Mouse (Mus musculus): Measurements from ENCODE around the gene Xpo4.
"Not testable (repeated sequence)": the region's sequence is repeated elsewhere in the genome, so short reads cannot be mapped to it uniquely, and the experiment has no call there.

Xpo4 gene

DNA sequence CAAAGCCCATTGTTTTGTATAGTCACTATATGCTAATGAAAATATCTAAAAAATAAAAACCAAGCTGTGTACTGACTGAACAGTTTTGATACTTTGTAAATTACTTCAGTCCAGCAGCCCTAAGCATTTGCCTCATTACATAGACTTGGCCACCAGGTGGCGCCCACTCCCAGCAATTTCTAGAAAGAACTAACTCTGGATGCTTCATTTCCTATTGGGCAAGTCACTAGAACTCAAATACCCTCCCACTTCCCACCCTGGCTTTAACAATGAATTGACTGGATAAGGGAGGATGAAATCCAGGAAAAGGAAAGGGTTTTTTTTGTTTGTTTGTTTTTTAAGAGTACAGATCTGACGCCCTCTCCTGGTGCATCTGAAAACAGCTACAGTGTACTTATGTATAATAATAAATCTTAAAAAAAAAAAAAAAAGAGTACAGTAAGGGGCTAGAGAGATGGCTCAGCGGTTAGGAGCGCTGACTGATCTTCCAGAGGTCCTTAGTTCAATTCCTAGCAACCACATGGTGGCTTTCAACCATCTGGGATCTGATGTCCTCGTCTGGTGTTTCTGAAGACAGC lies 14.8 kb upstream of the Xpo4 start:
- peak; percentile 72 to 77 for DNase-seq

DNA sequence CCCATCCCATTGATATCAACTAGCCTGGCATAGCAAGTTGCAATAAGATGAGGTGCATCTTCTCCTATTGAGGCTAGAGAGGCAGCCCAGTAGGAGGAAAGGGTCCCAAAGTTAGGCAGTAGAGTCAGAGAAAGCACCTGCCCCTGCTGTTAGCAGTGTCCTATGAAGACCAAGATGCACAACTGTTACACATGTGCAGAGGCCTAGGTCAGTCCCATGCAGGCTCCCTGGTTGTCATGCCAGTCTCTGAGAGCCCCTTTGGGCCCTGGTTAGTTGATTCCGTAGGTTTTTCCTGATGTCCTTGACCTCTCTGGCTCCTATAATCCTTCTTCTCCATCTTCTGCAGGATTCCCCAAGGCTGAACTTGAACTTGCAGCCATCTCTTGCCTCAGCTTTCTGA lies 14.3 kb upstream of the Xpo4 start:
- no peak for DNase-seq

DNA sequence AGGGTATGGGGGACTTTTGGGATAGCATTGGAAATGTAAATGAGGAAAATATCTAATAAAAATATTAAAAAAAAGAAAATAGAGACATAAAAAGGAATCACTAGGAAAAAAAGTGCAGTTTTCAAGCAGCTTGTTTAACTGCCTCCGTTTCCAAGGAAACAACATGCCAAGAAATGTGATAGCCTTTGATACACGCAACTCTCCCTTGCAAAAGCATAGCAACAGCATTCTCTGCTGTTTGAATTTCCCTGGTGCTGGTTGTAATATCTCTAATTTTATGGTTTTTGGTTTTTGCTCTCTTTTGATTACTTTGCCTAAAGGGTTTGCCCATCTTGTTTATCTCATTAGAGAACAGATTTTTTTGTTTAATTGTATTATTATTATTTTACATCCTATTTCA lies 10.3 kb upstream of the Xpo4 start:
- DNase-seq: no peak

DNA sequence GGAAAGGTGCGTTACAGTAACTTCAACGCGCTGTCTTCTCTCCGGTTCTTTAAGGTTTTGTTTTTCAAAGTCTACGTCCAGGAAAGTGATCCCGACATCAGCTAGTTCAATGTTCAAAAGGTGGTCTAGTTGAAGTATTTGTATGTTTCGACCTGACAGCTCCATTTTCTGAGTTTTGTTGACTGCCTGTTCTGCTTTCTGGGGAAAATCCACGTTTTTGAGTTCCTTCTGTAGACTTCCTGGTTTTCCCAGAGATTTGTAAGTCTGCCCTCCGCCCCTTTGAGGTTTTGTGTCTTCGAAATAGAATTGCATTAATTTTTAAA lies 359 bp upstream of the Xpo4 start:
- DNase-seq: no peak

DNA sequence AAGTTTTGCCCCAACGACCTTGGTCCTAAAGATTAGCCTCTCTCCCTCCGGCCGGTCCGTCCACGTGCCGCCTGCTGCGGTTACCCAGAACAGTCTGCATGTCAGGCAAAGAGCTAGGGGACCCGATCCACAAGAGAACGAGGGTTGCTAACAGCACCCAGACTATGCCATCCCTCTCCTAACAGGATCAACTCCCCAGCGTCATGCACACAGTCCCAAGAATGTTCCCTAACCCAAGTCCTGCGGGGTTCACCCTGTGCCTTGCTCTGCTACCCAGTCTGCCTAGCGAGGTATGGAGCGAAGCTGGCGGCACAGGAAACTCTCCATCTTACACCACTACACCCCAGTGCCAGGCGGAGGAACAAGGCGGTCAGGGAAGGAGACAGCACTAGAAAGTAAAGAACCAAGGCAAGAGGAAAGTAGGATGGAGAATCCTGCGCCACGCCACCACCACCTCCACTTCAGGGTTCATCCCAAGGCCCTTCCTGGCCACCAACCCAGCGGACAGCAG lies 864 bp downstream of the Xpo4 start:
- DNase-seq: no peak

DNA sequence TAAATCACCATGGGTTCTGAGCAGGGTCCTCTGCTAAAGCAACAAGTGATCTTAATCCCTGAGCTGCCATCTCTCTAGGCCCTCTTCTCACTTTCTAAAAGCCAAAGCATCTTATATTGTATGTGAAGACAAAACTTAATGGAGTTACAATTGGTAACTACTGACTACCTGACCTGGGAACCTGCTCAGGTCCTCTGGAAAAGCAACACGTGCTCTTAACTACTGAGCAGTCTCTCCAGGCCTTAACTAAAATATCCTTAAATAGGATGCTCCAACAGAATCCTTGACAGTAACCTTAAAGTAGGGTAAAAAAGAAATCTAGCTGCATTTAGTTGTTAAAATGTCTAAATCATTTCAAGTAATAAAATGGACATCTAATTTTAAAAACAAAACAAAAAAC lies 1.6 kb downstream of the Xpo4 start:
- no peak for DNase-seq

DNA sequence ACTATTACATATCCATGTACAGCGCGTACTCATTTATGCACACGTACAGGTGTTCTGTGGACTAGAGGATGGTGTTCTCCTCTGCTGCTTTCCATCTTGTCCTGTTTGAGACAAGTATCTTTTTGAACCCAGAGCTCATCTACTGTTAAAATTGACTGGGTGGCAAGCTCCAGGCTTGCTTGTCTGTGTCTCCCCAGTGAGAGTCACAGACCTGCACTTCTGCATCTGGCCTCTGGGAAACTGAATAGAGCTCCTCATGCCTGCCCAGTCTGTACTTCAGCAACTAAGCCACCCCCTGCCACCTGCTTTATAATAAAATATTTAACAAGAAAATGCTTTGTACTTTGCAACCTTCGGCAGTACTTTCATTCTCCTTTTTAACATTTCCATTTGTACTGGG lies 6.9 kb downstream of the Xpo4 start:
- no peak for DNase-seq

DNA sequence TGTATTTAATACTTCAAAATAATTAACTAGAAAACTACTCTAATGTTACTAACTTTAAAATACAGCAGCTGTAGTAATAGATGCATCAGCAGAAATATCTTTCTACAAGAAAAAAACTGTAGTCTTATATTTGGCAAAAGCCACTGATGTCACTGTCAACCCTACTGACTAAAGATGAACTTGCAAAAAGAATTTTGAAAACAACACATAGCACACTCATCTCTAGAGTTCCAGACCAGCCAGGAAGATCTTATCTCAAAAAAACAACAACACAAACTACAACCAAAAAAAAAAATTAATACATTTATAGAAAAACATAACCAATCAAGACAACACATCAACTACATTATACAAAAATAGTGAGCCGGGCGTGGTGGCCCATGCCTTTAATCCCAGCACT lies 7.7 kb downstream of the Xpo4 start:
- DNase-seq: no peak

DNA sequence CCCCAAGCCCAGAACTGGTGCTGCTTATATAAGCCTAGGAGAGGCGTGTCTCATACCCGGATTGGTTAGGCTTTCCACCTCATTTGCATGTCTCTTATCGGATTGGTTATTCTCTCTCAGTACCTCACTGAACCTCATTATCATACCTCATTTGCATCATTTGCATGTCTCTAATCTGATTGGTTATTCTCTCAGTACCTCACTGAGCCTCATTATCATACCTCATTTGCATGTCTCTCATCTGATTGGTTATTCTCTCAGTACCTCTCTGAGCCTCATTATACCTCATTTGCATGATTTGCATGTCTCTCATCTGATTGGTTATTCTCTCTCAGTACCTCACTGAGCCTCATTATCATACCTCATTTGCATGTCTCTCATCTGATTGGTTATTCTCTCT lies 8.7 kb downstream of the Xpo4 start:
- not testable (repeated sequence) for DNase-seq

DNA sequence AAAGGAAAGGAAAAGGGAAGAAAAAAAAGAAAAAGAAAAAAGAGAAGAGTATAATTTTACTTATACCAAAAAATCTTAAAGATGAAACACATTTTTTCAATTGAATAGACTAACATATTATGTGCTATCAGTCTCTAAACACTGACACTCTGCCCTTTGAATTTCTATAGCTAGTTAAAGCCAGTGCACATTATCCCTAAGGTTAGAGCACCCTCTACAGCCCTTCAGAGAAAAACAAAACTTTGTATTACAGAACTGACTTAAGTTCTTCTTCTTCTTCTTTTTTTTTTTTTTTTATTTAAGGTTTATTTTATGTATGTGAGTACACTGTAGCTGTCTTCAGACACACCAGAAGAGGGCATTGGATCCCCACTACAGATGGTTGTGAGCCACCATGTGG lies 15.7 kb downstream of the Xpo4 start:
- DNase-seq: no peak

DNA sequence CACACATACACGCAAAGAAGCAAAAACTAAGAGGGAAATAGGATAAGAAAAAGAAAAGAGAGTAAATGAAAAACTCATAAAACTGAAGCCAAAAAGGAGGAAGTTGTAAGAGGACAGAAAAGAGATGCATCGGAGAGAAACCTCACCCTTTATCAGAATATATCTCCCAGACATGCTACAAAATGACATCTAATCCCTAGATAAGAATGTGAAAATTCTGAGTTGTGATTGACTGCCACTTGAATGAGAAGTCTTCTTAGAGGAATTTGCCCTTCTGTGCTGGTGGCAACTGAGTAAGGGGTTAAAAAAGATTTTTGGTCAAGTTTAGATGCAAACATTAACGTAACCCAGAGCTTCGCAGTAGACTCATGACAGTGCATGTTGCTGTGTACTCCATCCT lies 19.1 kb downstream of the Xpo4 start:
- no peak for DNase-seq

DNA sequence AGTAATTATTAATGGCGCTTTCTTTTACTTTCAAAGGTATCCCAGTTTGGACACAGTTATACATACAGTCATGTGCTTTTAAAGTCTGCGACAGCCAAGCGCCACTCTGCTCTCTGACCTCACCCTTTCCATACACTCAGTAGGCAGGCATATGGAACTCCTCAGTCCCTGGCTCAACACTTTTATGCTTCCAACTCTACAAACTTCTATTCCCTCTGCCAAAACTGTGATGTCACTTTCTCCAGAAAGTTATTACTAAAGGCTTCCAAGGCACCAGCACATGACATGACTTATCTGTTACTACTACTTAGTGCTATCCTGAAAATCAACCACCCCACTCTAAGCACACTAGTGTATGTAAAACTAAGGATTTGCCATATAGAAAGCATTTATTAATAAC lies 26.1 kb downstream of the Xpo4 start:
- DNase-seq: no peak

DNA sequence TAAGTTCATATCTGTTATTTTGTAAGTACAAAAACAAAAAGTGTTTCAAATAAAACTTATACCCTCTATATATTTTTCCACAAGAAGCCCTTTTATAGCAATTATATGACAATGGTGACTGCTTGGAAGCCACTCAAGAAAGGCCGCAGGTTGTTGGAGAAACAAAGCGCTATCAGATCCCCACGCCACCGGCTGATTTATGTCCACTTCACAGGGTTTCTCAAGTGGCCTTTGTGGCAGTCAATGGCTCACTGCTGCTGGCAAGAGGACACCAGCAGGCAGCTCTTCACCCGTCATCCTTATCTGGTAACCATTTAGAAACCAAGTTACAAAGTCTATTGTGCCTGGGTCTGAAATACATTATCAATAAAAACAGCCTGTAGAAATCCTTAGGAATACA lies 31.1 kb downstream of the Xpo4 start:
- DNase-seq: no peak

DNA sequence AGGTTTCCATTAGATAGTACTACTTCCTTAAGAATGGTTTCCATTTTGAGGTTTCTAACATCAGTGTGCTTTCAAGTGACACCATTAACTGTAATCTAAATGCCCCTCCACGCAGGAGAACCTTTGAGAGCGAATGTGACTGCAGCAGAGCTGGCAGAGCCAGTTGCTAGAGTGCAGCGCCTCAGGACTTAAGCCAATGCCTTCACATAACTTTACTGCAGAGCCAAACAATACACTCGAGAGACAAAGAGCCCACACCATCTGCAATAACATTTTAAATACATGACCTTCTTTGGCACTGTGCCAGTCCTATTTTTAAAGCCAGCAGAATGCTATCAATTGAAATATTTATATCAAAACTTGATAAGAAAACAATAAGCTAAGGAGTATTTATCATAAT lies 35.6 kb downstream of the Xpo4 start:
- no peak for DNase-seq

DNA sequence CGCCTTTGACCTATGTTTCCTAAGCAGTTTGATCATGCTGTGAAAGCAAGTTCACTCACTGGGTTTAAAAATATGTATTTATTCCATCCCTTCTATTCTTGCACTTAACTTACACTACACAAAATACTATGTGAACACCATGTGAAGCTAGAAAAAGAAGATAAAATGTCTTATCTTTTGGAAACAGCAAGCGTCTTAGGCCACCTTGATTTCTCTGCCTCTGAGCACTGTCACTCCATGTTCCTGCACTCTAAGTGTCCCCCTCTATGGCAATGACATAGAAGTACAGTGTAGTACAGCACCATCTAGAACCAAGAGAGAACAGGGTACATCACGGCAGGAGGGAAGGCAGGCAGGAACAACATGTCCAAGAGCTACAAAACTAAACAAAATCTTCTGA lies 42.3 kb downstream of the Xpo4 start:
- DNase-seq: no peak

DNA sequence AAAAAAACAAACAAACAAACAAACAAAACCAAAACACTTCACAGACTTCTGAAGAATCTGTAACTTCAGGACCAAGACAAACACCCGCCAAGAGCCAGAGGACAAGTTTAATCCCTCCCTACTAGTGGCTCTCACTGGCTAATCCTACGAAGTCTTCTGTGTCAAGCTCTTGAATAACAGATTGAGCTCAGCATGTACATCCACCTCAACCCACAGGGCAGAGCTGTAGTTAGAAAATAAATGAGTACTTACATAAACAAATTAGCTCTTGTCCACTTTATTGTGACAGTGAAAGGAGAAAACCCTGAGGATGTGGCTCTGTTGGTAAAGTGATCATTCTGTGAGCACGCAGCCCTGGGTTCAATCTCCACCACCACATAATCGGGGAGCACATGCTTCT lies 43.5 kb downstream of the Xpo4 start:
- DNase-seq: no peak

DNA sequence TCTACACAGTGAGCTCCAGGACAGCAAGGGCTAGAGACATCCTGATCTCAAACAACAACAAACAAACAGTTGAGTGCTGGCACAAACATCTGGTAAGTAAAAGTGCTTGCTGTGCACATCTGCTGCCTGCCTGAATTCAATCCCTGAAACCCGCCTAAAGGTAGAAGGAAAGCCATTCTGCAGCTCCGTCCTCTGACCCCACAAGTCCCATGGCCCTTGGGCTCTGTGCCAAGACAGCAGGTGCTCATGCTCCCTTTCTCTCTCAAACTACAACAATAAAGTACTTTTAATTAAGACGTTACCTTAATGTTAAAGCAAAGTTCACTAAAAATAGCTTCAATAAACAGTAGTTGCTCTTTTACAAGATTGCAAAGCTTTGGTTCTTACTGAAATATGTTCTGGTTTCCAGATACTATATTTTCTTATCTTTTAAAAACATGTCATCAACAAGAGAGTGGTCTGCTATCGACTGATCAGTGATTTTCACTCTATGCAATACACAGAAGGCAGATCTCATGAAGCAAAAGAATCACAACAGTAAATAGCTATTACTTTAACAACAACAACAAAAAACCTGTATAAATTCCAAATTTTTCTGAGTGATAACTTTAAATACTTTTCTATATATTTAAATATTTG lies 44.5 kb downstream of the Xpo4 start:
- no peak for DNase-seq

DNA sequence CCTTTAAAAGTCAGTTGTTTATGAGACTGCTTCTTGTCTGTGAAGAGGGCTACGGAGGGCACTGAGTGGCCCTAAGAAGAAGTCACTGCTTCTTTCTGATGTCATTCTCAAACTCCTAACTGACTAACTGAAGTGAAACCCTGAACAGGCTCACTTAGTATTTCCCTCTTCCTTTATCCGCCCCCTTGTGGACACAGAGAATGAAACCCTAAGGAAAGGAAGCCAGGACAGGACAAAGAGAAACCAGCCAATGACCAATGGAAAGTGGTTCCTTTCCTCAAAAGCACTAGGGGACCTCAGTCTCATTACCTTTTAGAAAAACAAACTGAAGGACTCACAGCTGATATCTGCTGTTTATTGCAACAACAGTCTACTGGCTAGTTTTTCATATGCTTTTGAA lies 45.7 kb downstream of the Xpo4 start:
- no peak for DNase-seq

DNA sequence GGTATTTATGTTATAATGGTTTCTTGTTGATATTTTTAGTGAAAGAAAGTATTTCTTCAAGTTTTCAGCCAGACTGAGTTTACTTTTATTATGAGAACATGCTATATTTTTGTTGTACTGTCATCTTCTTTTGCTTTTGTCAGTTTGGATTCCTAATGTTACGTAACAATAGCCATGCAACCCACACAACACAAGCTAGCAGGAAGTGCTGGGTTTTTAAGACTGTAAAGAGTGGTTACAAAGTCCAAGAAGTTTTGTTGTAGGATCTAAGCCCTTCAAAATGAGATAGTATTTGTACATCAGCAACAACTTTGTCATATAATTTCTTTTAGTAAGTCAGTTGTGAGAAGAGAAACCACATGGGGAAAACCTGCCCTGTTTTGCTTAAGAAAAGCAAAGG lies 47.6 kb downstream of the Xpo4 start:
- no peak for DNase-seq

DNA sequence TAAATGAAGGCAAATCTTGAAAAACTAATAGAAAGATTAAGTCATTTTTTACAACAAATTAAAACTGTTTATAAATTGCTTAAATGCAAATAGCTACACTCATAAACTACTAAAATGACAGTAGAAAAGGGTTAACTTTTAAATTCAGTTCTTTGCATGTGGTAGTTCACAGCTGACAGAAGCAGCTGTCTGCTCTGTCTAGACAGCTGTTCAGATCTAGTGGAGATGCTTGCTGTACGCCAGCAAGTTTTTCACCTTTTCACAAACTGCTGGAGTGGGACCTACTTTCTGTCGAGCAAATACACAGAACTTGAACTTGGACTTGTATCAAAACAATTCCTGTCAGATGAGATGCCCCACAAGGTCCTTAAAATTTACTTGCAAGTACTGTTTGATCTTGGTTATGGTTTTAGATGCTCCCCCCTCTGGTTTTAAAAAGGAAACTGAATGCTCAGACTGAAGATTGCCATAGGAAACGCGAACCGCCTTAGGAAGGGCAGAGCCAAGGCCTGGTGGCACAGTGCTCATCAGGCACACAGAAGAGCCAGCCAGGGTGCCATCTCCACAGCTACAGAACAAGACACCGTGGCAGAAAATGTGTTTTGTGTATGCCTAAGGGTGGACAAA lies 48.8 kb downstream of the Xpo4 start:
- DNase-seq: no peak

DNA sequence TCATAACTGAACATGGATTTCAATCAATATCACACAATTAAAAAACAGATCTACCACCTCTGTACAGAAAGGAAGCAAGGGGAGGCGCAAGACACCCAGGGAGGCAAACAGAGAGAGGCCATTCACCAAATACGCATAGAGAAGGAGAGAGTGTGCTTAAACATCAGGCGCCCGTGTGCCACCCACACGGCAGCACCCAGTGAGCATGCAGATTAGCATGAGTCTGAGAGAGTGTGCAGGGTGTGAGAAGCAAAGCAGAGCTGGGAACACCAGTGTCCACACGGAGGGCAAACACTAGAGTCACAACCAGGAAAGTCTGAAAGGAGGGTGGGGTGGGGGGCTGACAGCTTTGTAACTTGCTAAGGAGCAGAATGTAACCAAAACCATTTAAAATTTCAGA lies 49.4 kb downstream of the Xpo4 start:
- no peak for DNase-seq

DNA sequence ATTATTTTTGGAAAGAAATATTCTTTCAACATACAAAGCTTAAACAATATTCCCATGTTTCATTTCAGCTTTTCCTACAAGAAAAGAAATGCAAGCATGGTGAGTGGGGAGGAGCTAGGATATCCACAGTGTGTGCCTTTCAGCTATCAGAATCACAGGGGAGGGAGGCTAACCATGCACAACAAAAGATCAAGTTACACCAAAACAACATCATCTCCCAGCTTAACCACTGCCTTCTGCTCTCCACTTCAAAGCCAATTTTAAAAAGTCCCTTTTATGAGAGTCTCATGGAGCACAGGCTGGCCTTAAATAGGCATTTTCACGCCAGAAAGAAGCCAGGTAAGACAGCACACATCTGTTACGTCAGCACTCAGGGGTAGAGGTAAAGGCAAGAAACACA lies 54.2 kb downstream of the Xpo4 start:
- DNase-seq: no peak

DNA sequence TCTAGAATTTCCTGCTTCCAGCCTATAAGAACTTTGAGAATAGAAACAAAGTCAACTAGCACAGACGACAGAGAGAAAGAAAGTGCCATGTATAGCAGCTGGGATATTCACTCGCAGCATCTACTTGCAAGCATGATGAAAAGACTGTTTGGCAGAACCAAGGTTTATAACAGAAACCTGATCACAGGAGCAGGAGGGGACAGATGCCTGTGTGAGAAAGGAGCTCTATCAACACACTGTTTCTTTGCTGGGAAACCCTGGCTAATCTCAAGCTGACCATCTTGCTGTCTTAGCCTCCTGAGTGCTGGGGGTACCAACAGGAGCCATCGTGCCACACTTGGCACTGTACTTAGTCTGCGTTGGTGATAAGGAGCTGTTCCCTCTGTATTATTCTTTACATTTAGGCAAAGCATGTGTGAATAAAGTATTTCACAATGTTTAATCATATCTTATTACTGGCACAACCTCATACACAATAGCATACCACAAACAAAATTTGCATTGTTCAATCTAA lies 55.4 kb downstream of the Xpo4 start:
- DNase-seq: no peak

DNA sequence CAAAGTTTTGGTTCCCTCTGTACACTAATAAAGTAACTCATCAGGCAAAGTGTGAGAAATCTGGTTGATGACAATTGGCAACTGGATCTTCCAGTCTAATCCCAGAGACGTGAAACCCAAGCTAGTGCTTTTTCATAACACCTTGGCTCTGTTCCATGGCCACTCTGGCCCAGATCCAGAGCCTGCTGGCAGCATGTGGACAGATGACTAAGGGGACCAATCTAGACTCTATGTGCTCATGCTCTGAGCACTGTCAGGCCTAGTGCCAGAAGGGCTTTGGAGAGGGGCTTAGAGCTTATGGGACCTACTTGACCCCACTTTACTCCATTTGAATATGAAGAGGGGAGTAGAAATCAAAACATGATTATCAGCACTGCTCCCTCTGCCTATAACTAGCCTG lies 57.7 kb downstream of the Xpo4 start:
- peak in 1 of 2 experiments; percentile 7 for DNase-seq

Data from thymus, postnatal 36 days (tissue).